Mouse (Mus musculus) layer of hippocampus, postnatal 25 days (tissue): ENCODE measurements around the gene Cpeb3. TPM values are rescaled to one million over a fixed set of nuclear protein-coding genes. Genes with fewer than 3 reads are reported as not detected.
"Not testable (repeated sequence)": the region's sequence is repeated elsewhere in the genome, so short reads cannot be mapped to it uniquely, and the experiment has no call there.

ENCODE experiments used
- DNase-seq, 2 experiments: peaks; one replicate each; pipeline ENCODE4 v3.0.0; 2022; ENCODE audit warnings: mixed read lengths in 2 of 2, low spot score in 1 of 2; ENCODE audit errors: extremely low spot score in 1 of 2
- total RNA-seq, 2 experiments: library from RNA; stranded (reverse); gene quantifications; 2 replicates each; pipeline ENCODE4 v1.2.3; 2021

Cpeb3 gene
- 10 to 100 TPM; 62.1 to 74.6 TPM for total RNA-seq

DNA sequence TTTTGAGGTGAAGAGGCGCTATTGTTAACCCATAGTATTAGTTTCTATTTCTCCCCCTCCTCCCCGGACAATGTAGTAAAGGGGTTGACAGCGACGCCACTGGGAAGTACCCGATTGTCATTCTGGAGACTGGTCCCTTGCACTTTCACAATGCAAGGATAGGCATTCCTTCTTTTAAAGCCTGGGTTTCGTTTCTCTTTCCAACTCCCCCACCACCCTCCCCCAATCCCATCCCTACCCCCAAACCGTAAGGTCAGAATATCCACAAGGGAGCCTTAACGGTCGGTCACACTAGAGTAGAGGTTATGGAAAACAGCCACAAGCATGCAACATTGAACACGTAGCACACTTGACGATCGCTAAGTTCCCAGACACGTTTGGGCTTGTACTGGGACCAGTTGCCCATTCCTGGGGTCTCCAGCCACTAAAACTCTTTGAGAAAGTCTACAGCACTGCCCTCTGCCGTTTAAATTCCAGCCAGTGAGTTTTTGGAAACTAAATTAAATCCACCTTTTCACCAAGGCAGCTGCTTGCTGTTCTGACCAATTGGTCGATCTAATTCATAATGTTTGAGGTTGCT, at the start of gene Cpeb3:
Cpeb3 (minus strand) TSS at position 426 of the 580 bp plus-strand sequence.
- DNase-seq: peak in 1 of 2 experiments; percentile 17

DNA sequence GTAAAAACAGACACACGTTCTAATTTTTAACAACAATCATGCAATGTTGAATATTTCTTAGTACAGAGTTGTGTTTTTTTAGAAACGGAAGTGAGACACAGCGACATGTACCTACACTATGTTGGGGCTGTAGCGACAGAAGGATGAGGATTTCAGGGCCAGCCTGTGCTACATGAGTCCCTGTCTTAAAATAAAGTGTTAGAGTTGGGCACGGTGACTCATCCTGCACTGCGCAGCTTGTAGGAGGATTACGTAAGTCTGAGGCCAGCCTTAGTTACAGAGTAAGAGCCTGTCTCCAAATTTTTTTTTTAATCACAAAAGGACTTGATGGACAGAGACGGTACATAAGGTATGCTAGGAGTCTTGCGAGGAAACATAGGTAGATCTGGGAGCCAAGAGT, 46.9 kb upstream of the Cpeb3 start:
- no peak for DNase-seq

DNA sequence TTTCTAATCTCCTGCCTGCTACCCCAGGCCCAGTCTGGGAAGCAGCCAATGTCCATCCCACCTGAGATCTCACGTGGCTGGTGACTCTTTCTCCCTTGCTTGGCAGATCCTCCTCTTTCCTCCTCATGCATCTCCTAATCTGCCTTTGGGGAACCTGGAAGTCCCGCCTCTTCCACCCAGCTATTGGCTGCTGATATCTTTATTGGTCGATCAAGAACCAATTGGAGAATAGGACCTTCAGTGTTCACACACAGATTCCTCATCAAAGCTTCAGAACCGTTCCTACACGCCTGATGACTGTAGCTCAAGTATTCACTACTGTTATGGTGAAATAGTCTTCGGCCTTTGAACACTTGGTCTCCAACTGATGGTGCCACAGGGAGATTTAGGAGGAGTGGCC, 43.7 kb upstream of the Cpeb3 start:
- no peak for DNase-seq

DNA sequence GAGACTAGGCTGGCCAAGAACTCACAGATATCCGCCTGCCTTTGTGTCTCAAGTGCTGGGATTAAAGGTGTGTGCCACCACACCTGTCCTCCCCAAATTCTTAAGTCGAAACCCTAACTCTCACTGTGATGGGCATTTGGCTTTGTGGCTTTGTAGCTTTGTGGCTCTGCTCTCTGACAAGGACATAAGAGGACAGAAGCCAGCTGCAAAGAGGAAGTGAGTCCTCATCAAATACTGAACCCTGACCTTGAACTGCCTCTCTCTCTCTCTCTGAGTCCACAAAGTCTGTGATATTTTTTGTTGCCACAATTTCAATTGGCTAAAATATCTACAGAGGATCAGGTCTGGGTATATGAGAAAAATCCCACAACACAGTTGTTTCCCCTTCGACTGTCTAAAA, 39.8 kb upstream of the Cpeb3 start:
- no peak for DNase-seq

DNA sequence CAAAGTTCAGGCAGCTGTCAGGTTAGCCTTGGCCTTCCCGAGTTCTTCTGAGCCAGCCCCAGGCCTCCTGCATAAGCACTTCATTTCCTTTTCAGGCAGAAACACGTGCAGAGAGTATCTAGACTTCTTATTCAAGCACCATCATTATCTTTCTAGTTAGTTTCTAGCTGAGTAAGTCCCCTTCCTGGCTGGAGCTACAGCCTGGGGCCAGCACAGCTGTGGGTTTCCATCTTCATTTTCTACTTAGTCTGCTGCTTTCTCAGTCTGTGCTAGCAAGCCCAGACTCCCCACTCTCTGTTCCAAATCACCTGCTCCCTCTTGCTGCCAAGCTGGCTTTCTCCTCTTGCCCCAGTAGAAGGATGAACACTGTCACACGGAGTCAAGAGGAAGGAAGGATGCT, 38.5 kb upstream of the Cpeb3 start:
- no peak for DNase-seq

DNA sequence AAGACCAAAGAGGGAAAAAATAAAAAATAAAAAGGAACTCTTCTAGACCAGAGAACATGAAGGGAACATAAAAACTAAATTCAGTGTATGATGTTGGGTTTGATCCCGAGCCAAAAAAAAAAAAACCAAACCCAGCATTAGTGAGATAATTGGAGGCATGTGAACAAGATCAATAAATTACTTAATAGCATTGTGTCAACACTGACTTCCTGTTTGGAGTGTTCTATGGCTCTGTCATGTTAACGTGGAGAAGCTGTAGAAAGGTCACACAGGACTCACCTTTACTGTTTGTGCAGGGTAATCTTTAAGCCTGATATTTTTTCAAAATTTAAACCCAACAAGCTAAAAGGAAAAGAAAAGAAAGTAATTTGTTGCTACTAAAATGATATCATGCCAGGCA, 34.3 kb upstream of the Cpeb3 start:
- DNase-seq: no peak

DNA sequence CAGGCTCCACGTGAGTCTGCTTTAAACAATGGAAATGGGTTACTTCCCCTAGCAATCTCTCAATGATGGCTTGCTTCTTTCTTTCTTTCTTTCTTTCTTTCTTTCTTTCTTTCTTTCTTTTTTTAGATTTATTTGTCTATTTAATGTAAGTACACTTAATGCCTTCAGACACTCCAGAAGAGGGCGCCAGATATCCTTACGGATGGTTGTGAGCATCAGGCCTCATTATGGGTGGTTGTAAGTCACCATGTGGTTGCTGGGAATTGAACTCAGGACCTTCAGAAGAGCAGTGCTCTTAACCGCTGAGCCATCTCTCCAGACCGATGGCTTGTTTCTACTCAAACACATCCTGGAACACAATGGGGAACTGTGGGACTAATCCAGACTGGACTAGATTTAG, 32.8 kb upstream of the Cpeb3 start:
- DNase-seq: no peak

DNA sequence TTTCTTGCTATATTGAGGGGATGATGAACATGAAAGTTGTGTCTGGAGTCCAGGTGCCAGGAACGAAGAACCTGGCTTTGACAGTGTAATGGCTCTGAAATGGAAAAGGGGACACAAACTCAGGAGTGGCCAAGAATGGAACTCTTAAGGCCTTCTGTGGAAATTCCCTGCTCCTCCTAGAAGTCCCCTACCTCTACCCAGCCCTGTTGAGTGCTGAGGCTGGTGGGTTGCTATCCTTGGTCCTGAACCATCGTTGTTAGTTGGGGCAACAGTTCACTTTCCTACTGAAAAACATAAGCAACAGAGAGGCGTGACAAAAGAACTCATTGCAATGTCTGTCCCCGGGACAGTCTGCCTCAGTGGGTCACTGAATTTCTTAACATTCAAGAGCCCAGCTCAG, 30.7 kb upstream of the Cpeb3 start:
- DNase-seq: no peak

DNA sequence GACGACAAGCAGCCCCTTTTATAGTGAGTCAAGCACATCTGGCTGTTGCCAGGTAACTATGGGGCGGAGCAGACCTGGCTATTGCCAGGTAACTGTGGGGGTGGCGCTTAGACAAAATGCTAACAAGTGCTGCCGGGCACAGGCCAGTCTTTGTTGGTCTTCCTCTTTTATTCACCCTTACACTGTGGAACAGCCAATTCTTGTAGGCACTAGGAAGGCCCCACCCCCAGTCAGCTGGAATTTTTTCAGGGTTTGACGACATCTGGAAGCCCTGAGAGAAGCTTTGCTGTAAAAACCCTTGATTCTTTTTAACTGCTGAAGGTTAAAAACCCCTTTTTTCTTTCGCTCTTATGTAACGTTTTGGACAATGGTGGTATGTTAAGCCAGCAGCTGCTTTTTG, 30.2 kb upstream of the Cpeb3 start:
- no peak for DNase-seq

DNA sequence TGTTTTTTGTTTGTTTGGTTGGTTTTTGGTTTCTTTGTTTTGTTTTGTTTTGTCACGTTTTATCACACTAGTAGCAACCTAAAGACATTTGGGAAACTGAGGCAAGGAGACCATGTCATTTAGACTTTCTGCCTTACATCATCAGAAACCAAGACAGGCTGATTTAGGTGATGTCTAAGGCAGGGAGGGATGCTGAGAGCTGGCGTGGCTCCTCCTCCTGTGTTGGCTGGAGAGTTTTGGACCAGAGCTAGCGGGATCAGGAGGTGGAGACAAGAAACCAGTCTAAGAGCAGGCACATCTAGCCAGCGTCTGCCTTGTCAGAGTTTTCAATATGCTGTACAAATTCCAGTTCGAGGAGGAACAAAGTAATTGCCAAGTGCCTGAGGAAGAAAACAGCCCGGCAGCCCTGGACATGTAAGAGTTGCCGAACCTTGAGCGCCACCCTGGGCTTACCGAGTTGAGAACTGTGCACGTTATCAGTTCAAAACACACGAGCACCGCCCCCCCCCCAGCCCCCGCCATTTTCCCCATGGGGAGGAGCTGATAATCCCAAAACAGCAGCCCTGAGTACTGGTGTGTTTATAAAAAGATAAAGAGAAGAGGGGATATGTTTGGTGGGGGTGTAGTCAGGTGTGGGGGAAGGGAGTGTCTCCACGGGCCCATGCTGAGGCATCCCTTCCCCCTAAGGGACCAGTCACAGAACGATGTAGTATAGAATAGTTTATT, 29.5 kb upstream of the Cpeb3 start:
- DNase-seq: no peak

DNA sequence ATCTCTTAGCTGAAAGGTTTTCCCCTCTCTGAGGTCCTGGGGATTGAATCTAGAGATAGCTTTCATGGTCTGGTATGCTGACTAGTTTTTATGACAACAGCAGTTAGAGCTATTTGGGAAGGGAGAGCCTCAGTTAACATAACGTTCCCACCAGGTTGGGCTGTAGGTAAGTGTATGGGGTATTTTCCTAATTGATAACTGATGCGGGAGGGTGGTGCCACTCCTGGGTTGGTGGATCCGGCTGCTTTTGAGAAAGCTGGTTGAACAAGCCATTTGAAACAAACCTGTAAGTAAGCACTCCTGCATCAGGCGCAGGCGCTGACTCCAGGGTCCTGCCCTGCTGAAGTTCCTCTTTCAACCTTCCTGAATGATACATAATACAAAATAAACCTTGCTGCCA, 28.9 kb upstream of the Cpeb3 start:
- no peak for DNase-seq

DNA sequence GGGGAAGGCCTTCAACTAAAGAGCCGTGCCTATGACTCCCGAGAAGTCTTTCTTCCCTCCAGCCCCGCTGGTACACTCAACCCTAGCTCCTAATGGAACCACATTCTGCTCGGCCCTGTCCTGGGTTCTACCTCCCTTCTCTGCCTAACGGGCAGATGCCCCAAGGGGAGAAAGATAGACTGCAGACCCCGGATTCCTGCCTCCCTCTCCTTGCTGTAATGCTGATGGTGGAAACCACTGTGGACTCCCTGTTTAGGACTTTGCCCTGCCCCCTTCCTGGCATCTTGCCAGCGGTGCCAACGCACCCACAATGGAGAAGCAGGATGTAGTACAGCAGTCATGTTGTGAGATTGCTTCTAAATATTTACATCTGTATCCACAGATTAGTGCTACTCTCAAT, 27.4 kb upstream of the Cpeb3 start:
- DNase-seq: no peak

DNA sequence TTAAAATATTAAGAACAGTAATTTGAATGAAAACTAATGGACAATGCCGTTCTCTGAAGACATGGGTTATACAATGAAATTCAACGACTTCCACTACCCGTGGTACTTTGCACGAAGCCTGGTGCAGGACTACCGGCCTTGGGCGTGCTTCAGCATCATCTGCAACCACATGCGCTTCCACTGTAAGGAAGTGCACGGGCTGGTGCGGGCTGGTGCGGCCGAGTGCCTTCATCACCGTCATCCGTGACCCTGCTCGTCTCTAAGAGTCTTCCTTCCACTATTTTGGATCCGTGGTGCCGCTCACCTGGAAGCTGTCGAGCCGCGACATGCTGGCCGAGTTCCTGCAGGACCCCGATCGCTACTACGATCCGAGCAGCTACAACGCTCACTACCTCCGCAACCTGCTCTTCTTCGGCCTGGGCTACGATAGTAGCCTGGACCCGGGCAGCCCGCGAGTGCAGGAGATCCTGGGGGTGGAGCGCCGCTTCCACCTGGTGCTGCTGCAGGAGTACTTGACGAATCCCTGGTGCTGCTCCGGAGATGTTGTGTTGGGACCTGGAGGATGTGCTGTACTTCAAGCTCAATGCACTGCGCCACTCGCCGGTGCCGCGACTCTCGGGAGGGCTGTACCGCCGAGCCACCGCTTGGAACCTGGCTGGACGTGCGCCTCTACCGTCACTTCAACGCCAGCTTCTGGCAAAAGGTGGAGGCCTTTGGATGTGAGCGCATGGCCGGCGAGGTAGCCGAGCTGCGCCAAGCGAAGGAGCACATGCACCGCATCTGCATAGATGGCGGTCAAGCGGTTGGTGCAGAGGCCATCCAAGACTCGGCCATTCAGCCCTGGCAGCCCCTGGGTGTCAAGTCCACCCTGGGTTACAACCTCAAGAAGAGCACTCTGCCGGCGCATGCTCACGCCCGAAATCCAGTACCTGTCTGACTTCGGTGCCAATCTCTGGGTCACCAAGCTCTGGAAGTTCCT, 25.4 kb upstream of the Cpeb3 start:
- no peak for DNase-seq

DNA sequence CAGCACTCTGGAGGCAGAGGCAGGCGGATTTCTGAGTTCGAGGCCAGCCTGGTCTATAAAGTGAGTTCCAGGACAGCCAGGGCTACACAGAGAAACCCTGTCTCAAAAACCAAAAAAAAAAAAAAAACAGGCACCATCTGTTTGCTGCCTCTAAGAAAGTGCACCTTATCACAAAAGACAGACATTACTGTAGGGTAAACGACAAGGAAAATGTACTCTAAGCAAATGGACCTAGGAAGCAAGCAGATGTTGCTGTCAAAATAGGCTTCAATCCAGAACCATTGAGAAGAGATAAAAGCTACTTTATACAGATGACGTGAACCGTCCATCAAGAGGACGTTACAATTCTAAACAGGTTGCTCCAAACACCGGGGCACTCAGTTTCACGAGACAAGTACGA, 24.2 kb upstream of the Cpeb3 start:
- DNase-seq: not testable (repeated sequence)

DNA sequence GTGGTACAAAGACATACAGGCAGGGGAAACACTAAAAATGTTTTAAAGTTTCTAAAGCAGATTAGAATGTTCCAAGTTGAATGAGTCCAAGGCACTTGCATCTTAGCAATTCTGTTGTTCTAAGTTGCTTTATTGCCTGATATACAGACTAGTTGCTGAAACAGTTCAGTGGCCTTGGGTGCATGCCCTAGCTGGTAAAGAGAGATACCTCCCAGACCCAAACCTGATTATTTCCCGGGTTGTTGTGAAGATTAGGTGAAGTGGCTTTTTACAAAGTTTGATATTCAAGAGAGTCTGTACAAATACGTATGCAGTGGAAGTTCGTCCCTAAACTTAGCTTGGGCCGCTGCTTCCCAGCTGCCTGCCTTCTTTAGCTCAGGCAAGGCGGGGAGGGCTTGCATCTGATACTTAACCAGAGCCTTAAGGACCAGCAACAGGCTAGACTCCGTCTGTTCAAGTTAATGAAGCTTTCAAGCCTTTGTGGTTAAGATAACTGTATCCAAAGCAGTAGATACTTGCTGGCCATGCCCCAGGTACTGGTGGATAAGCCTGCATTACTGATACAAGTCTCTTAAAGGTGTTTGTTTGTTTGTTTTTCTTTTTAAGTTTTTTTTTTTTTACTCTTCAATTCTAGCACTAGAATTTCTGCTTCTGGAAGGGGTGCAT, 16.9 kb upstream of the Cpeb3 start:
- no peak for DNase-seq

DNA sequence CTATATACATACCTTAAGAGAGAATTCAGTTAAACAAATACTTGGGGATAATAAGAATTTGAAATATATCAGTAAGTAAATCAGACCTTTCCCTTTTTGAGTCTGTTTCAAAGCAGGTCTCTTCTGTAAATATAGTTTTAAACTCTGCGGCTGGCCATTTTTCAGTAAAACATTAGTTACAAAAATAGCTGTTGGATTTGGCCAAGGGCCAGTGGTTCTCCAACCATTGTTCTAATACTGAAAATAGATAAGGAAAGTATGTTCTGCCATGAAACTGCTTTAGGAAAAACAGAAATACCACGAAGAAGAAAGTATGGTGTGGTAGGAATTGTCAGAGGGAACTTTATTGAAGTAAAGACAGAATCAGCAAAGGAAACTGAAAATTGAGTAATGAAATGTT, 6.3 kb upstream of the Cpeb3 start:
- no peak for DNase-seq

DNA sequence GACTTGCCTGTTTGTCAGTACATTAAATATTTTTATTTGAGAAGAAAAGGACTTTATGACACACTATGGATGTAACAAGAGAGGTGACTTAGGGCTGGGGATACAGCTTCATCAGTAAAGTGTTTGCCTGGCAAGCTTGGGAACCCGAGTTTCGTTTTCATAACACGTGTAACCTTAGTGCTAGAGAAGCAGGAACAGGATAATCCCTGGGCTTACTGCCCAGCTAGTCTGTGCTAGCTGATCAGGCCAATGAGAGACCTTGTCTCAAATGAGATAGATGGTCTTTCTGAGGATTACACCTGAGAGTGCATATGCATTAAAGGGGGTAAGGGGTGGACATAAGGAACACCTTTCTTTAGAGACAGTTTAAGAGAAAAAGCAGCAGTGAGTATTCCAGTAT, 3.0 kb upstream of the Cpeb3 start:
- no peak for DNase-seq

DNA sequence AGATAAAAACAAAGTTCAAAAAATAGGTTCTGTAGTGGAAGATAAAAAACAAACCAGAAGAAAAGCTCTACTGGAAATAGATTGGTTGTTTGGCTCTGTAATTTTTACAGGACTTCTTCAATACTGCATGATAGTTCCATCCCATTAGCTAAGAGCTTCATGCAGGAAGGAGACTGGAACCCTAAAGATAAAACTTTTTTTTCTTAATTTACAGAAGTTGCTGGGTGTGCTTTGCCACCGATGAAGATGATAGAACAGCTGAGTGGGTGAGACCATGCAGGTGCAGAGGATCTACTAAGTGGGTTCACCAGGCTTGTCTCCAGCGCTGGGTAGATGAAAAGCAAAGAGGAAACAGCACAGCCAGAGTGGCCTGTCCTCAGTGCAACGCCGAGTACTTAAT, 2.1 kb upstream of the Cpeb3 start:
- no peak for DNase-seq

DNA sequence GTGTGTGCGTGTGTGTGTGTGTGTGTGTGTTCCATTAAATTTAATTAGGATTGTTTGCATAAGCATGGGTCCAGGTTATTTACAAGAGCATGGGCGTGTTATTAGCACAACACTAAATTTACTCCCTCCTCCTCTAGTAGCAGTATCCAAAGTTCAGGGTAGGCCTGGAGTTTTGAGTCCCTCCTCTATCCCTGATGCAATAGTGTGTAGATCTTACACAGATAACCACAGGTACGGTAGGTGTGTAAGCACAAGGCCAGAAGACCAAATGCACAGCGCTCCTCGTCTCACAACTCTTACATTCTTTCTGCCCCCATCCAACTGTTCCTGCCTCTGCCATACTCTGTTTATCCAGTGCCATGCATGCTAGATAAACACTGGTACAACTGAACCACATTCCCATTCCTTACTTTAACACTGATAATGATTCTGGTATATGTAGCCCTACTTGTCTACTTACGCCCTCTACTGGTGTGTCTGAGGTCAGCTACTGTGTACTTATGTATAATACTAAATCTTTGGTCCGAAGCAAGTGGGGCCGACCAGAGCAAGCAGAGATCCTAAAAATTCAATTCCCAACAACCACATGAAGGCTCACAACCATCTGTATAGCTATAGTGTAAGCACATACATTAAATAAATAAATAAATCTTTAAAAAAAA, 1.2 kb upstream of the Cpeb3 start:
- no peak for DNase-seq

DNA sequence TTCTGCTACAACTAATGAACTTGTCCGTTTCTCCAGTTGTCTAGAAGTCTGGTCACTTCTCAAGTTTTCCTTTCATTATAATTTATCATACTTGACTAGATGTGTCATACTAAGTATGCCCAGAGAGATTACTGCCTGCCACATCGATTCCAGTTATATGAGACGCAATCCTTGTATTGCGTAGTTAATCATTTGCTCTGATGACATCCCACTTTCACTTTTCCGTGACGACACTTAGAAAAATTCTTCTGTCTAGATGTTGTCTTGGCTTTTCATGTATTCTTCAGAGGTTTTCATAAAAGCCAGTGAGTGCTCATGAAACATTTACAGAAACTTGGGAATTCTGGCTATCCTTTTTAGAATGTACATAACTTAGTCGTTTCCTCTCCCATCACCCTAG, 585 bp upstream of the Cpeb3 start:
- no peak for DNase-seq
